Mouse (Mus musculus): ENCODE data around the gene Wwox.
A peak's percentile ranks its signal among the peaks of the same experiment; 100 is the strongest.

The Wwox gene

DNA sequence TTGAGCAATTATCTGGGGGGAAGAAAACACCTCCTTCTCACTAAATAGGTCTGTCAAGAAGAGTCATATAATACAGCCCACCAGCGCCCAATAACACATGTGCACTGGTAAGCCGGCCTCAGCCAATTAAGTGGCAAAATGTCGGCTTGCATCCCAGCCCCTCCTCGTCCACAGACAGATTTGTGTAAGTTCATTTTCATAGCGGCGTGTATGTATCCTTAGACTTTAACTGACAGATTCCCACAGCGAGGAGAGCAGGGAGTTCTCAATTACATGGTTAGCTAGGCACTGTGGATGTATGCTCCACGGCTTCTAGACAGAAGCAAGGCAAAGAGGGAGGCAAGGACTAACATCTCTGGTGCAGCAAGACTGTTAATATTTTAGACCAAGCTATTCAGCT is 702.2 kb downstream of the Wwox start:
- no peak for DNase-seq

DNA sequence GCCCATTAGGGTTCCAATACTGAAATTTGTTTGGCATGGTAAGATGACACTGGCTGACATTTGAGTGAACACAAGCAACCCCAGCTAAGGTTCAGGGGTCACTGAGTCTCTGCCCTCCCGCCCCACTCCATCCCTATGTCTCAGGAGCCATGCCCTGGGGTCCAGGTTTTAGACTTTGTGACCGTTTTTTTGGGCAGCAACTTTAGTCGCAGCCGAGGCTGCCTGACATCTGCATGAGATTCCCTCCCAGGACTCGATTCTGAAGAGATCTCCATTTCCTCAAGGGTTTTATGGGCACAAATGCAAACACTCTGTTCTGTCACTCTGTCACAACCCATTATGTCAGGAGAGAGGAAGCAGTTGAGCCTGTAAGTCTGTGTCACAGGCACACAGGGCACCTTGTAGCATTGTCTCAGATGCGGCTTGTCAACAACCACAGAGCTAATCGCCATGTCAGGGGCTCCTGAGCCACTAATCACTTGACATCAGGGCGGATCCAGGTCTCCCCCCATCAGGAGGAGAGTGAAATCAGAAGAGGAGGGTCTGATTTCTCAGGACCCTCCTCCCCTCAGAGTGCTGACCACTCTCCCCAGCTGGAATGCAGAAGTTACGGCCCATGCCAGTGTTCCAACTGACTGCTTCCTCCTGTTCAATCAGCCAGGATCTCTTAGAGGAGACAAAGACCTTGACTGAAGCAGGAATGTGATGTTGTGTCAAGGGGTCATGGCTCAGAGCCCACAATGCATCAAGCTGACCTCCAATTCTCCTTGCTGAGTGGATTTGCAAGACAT is 704.3 kb downstream of the Wwox start:
- DNase-seq = no peak

DNA sequence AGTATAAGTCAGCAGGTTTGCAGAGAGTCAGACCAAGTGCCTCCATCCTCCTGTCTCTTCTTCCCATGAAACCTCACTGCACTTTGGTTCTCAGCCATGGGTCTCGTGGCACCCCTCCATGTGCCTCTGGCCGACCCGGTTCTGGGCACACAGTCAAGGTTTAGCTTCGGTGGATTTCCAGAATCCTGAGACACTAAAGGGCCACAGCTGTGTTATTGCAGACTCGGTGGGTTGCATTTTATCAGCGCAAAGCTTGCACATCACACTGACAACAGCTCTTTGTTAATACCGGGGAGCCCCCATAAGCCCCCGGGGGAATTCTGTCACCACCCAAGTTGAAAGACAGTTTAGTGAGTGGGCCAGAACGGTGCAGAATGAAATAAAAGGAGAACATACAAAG is 707.6 kb downstream of the Wwox start:
- DNase-seq = no peak

DNA sequence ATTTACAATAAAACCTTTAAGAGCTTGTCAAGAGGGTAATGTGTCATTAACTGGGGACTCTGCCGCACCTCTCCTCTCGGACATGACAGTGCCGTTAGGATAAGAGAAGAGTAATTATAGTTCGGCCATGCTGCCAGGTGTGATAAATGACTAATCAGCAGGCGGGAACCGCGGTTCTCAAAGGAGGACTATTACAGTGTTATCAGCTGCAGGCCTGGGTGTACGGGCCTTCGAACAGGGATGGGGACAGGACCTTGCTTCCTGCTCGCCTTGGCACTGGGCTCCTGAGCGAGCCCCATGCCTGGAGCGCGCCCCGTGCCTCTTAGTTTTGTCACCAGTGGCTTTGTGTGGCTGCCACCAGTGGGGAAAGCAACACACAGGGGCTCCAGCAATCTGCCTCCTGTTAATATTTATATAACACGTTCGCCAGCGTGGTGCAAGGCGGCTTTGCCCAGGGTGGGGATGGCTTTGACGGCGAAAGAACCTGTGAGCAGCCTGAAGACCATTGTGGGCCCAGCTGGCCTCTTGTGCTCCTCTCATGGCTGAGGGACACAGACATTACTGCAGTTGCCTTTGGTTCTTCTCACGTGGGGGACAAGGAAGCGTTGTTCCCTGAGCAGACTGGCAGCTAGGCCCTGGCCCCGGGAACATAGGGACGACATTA is 711.1 kb downstream of the Wwox start:
- no peak for DNase-seq

DNA sequence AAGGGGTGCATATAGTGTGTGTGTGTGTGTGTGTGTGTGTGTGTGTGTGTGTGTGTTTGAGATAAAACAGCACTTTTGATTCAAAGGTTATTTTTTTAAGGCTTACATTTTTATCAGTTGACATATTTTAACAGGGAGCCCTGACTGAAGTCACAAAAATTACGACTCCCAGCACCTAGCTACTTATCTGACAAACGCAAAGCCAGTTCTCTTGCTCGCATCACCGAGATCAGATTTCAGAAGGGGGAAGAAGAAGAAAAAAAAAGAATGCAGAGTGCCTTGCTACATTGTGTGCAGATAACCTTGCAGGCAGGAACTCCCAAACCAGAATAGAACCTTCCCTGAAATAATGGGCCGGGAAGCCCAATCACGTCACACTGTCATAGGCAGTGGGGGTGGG is 712.0 kb downstream of the Wwox start:
- DNase-seq = no peak

DNA sequence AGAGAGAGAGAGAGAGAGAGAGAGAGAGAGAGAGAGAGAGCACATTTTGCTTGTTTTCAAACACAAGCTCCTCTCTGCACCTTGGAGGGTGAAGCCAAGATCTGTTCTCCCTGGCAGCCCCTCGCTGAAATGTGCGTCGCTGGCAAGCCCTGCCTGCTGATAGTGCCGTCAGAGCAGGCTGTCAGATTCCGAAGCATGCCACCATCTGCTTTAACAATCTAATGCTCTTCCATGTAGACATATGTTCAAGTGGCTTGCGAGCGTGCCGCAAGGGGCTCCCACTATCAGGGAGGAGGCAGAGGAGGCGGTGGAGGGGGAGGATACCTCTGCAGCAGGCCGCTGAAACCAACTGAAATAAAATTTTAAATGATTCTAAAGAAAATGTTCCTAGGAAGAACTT is 714.6 kb downstream of the Wwox start:
- DNase-seq = peak; percentile 67

DNA sequence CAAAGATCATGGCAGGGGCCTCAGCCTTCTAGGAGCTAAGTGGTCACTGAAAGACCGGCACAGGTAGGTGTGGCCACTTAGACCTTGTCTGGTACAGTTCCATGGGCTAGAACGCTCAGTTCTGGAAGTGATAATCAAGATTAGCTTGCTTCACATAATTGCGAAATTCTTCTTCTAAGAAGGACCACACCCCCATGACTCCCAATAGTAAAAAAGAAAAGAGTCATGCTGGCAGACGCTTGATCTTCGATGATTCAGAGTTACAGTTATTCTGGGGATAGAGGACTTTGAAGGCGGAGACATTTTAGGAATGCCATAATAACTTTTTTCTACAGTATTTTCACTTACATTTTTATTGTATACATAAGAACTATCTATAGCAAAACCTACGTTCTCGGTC is 716.7 kb downstream of the Wwox start:
- DNase-seq = no peak

DNA sequence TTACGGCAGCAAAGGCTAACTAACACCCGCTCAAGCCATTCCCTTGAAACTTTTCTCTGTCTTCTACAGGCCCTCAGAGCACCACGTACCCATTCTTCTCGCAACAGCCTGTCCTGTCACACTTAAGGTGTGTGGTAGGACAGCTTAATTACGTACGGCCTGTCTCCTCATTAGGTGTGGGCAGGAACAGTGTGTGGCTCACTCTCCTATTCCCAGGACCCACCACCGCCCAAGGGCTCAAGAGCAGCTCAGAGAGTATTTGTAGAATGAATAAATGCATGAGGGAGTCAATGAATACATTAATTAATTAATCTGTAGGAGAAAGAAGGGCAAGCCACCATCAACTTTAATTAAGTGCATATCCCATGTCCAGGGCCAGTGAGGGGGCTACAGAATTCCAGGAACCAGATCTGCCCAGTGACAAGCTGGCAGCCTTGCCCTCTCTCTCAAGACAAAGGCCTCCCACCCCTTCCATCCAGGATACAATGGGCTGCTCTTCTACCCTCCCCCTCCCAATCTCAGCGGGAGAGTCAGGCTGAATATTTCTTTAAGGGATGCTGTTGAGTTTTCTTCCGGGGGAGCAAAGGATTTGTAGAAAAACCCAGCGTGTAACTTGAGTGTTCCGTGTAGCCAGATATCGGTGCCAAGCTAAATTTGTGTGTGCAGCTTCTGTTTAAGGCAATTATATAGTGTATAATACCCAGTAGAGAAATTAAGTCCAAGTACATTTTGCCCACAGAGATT is 718.7 kb downstream of the Wwox start:
- DNase-seq = no peak

DNA sequence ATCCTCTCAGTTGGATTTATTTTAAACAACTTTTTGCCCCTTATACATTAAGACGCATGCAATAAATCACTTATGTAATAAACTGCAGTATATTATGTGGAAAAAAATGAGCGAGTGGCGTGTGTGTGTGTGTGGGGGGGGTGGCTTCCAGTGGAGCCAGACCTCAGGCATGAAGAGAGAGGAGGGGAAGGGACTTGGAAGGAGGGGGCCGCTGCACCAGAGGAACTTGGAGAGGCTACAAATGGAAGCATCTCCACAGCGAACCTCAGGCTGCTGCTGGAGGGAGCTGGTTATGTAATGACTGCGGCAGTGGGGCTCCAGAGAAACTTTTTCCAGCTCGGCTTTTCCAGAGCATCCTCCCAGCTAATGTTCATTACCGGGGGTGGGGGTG is 719.3 kb downstream of the Wwox start:
- peak; percentile 31 for DNase-seq

DNA sequence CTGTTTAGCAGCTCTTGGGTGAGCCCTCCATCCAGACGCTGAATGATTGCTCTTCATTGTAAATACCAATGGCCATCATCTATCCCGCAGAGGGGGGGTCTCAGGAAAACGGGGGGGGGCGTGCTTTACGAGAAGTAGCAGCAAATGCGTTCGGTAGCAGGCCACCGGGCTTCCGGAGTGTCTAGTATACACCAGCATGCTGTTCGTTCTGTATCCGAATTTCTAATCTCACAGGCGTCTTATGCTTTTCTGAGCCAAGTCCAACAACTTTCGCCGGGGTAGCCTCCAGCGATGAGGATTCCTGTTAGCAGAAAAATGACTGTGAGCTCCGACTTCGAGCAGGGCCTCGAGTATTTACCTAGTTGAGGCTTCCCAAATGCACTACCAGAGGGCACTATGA is 719.8 kb downstream of the Wwox start:
- DNase-seq = peak; percentile 38

DNA sequence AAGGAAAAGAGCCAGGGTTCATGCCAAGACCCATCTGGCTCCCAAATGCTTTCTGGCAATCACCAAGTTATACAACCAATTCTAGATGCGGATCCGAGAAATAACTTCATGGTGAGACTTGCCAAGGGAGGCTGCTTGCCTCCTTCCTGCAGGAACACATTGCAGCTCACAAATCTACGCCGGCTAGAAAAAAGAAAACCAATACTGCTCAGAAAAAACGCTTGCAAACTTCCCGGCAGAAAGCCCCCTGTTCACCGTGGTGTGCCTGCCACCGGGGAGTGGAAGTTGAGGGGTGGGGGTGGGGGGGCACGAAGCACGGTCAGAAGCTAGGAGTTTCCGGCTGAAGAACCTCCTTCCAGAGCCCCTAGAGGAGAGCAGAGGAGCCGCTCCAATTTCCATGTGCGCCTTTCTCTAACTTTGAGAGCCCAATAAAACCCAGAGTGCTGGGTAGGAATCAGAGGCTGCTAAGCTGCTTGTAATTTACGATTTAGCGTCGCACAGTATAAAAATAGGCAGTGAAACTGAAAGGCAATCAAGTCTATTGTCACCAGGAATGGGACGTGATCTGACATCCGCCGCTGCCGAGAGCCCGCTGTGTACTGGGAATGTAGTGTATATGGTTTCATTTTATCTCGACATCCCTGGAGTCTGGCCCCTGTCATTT is 720.4 kb downstream of the Wwox start:
- DNase-seq = peak; percentile 32

DNA sequence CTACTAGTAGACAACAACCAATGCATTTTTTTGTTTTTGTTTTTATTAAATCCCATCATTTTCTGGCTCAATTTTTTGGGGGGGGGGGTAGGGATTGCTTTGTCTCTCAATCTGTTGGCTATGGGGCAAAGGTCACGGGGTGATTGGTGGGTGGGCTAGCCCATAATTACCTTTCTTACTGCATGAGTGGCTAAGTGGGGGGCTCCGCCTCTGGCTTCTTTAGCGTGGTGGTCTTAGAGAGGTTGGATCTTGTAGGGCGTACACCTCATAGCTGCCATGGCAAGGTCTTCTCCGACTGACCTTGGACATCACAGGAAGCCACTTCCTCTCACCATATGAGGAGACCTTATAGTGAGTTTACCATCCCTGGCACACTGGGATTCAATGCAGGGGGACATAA is 721.0 kb downstream of the Wwox start:
- DNase-seq = no peak

DNA sequence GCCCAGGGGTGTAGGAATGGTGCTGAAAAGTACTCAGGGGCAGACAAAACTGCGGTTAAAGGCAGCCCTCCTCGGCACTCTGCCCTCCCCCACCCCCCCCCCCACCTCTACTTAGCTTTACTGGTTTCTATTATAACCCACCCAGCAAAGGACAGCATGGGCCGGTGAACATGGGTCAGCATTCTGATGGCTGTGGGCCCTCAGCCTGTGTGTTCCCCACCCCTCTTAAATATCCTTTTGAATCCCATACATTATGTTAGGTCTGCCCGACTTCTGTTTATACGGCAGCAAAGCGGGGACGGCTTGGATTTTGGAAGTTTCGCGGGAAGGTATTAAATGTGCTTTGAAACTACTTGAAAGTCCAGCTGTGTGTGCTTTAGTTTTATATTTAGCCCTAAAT is 722.1 kb downstream of the Wwox start:
- DNase-seq = no peak

DNA sequence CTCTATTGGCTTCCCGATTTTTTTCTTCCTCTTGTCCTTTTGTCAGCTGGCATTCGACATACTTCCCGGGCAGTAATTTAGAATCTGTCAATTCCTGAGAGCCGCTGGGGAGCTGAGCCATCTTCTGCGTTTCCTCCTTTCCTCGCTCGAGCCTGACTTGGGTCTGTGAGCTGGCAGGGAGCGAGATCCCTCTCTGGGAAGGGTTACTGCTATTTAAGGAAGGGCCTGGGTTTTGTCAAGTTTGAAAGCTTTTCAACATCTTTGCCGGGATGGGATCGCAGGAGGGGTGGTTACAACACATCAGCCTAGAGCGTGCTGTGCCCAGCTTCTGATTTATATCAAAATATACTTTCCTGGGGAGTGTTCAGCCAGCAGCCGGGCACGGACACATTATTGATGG is 725.4 kb downstream of the Wwox start:
- DNase-seq = no peak

DNA sequence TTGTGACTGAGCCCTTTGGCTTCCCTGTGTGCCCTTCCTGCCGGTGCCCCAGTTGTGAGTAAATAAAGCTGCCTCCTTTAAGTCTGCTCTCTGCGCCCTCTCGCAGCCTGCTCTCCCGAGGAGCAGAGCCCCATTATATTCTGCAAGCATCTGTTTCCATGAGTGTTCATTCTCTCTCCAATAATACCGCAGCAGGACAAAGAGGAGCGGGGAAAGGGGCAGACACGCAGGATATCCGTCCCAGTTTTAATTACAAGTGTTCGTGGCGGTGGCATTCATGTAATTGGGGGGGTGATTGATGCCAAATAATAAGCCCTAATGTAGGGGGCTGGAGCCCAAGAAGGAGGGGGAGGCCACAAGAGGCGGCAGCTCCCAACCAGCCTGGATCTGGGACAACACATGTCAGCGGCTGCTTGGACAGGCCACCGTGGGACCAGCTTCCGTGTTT is 734.2 kb downstream of the Wwox start:
- no peak for DNase-seq

DNA sequence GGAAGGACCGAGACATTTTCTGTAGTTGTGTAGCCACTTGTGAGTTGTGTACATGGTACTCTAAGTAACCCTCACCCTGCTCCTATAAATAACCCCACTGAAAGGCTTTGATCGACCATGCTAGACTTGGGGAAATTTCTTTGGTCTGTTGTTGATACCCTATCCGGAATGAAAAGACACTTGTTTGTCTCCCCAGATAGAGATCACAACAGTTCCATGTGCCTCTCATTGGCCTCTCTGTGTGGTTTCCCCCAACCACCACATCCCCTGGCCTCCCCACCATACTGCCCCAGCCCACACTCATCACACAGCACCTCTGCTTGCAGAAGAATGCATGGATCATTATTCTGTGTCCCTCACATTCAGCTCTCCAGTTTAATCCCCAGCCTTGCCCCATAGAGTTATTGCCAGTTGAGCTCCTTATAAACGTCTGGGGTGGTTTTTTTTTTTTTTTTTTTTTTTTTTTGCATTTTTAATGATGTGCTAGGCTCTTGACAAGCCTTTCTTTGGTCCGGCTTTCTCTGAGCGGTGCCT is 746.0 kb downstream of the Wwox start:
- DNase-seq = no peak

DNA sequence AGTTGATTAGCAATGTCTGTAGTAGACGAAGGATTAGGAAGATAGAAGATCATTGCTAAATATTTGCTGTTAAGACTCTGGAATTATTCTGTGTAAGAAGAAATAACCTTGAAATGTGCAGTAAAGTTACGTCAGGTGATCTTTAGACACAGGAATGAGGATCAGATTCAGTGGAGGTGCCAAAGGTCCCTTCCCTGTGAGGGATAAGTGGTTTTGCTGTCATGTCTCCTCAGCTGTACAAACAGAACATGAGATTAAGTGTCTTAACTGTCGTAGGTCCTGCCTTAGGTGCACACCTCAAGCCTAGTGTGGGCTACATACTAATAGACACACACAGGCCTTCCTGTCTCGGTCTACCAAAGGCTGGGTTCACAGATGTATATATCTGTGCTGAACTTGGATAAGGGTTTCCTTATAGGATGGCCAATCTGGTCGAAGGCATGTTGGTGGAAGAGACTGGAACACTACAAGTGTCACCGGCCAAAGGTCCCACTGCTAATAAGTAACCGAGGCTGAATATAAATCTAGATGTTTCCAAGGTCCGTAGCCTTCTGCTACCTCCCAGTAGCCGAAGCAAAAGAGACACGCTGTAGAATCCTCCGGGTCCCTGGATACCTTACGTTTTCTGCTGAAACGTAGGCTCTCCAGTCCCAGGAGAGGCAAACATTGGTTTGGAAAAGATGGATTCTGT is 746.8 kb downstream of the Wwox start:
- DNase-seq = no peak

DNA sequence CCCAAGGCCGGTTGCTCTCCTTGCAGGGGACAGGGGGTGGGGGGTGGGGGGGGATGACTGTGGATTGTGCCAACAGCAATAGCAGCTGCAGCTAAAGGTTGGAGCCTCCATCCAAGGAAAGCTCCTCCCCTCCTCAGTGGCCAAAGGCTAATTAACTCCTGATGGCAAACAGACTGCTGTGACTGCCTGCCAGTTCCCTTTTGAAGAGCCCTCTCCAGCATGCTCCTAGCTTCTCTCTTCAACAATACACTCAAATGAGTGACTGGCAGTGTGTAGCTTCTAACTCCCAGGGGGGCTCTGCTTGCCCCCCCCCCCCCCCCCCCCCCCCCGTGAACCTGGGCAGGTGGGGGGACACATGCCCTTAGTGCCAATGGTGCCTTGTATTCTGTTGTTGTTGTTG is 747.4 kb downstream of the Wwox start:
- DNase-seq = no peak

DNA sequence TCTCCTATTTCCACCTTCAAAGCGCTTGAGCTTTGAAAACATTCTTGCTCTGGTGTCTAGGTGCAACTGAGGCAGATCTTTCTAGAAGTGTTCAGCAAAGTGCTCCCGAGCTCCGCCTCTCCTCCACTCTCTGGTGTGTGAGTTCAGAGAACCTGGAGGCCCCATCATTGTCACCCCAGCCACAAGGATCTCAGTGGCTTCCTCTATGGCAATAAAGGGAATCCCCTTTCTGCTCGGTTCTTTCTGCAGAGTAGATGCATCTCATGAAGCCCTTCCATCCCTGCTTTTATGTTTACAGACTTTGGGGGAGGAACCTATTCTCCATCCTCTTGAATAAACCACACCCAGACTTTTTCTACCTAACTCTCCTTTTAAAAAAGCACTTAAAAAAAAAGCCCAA is 749.0 kb downstream of the Wwox start:
- DNase-seq = no peak

DNA sequence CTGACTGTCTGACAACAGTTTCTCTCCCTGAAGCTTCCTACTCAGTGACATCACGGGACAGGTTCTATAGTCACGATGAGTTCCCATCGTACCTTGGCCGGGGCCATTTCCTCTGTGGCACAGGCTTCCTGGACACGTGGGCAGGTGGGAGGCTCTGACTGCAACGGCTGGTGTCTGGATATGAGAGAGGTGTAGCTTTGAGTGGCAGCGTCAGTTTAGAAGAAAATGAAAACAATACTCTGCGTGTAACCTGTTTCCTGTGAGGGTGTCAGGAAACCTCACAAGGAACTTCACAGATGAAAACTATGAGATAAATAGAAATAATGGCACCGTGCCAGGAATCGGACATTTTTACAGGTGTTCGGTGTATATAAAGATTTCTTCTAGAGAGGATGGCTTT is 750.4 kb downstream of the Wwox start:
- no peak for DNase-seq

DNA sequence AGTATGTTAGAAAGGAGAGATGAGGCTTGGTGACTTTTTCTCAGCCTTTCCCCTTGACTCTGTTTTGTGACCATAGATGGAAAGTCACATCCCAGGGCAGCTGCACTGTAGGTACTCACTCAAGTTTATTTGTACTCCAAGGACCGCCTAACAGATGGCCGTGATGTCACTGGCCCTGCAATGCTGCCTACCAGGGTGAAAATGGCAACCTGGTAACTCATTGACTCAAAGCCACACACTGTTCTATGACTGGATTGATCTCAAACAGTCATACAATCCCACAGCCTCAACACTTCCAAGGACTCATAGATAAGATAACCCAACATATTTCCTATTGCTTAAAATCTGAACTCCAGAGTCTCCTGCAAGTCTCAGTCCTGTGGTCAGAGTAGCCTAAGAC is 754.3 kb downstream of the Wwox start:
- DNase-seq = no peak

DNA sequence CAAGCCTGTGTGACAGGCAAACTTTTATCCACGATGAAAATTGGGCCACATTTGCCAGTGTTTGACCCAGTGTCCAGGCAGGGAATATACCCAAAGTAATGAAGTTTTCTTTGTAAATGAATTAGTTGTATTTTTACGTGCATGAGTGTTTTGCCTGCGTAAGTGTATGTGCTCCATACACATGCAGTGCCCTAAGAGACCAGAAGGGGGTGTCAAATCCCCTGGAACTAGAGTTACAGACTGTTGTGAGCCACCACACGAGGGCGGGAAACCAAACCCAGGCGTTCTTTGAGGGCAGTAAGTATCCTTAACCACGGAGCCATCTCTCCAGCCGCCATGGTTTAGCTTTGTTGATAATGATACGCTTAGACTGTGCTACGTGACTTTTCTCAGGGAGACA is 755.9 kb downstream of the Wwox start:
- no peak for DNase-seq

DNA sequence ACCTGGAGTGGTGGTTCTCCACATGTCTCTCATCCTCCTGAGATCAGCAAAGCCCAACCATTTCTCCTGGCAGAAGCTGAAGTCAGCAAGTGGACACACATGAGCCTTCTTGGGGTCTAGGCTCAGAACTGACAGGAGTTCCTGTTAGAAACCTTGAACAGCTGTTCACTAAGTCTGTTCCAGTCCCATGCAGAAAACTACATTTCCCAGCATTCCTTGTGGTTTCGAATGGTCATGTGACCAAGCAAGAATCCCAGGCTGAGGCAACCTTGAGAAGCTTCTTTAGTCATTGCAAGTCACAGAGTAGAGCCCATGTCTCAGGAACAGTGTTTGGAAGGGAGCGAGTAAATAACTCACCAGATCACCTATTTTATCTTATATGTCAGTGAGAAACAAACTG is 757.4 kb downstream of the Wwox start:
- DNase-seq = no peak
